Mouse (Mus musculus): ENCODE measurements around the gene Slc4a4. TPM values are rescaled to one million over a fixed set of nuclear protein-coding genes. Genes with fewer than 3 reads are reported as not detected.

Gene Slc4a4
- polyA plus RNA-seq, 1 experiment: 0.04 TPM

- Histone ChIP-seq H3K27me3 (ENCODE audit: control insufficient read depth, insufficient read depth, insufficient read length) (no peaks in the 10 kb centered on the region), H3K79me2 (ENCODE audit: control insufficient read depth, insufficient read depth) (no peaks in the 10 kb centered on the region), H3K4me2 (ENCODE audit: low read depth) (no peak overlapping the region), H3ac (ENCODE audit: control insufficient read depth, insufficient read length) (no peak overlapping the region), H3K36me3 (ENCODE audit: control insufficient read depth, insufficient read depth) (no peaks in the 10 kb centered on the region), H3K4me3 (no peak overlapping the region)
- TF ChIP-seq REST (IDR thresholded peaks at IDR 0.05; ENCODE audit: insufficient read depth, insufficient read length): no peak
Measured at GRCm38 (mm10) chr5:89229606-89230005, 343.0 kb downstream of the Slc4a4 start.

- no peak for TF ChIP-seq MYOG (IDR thresholded peaks at IDR 0.05; ENCODE audit: control insufficient read depth in 1 of 3, insufficient read depth in 1 of 3, insufficient read length in 2 of 3, low read depth in 2 of 3)
- TF ChIP-seq SRF (IDR thresholded peaks at IDR 0.05; ENCODE audit: control insufficient read depth, insufficient read length, low read depth): no peak
- no peak for TF ChIP-seq MAX (IDR thresholded peaks at IDR 0.05; ENCODE audit: low read depth)
- no peak for TF ChIP-seq USF1 (IDR thresholded peaks at IDR 0.05; ENCODE audit: low read depth)
- no peak for TF ChIP-seq REST (IDR thresholded peaks at IDR 0.05; ENCODE audit: insufficient read depth, insufficient read length)
- TF ChIP-seq E2F4 (IDR thresholded peaks at IDR 0.05; ENCODE audit: insufficient read depth): no peak
- no peak for TF ChIP-seq TCF3 (IDR thresholded peaks at IDR 0.05; ENCODE audit: insufficient read length, low read depth)
- TF ChIP-seq CEBPB (IDR thresholded peaks at IDR 0.05; ENCODE audit: insufficient read depth, poor library complexity, severe bottlenecking): no peak
- no peak for TF ChIP-seq MYOD1 (IDR thresholded peaks at IDR 0.05; ENCODE audit: control insufficient read depth in 1 of 3, insufficient read length in 2 of 3, low read depth in 2 of 3)
- TF ChIP-seq POLR2A (IDR thresholded peaks at IDR 0.05; ENCODE audit: insufficient read length, low read depth): no peak
- TF ChIP-seq TCF12 (IDR thresholded peaks at IDR 0.05; ENCODE audit: insufficient read depth, poor library complexity, severe bottlenecking): no peak
- TF ChIP-seq POLR2AphosphoS2 (IDR thresholded peaks at IDR 0.05; ENCODE audit: insufficient read length, low read depth): no peak
- Histone ChIP-seq H3K4me3 (no peak overlapping the region), H3K4me2 (ENCODE audit: low read depth) (no peak overlapping the region), H3K27me3 (ENCODE audit: control insufficient read depth, insufficient read depth, insufficient read length) (no peaks in the 10 kb centered on the region), H3K79me2 (ENCODE audit: control insufficient read depth, insufficient read depth) (no peaks in the 10 kb centered on the region), H3ac (ENCODE audit: control insufficient read depth, insufficient read length) (no peak overlapping the region), H3K36me3 (ENCODE audit: control insufficient read depth, insufficient read depth) (no peaks in the 10 kb centered on the region)
Measured at GRCm38 (mm10) chr5:89232313-89232712, 345.7 kb downstream of the Slc4a4 start.

GRCm38 (mm10) chr5:89251806-89252205 lies 365.2 kb downstream of the Slc4a4 start:
- Histone ChIP-seq H3K79me2 (ENCODE audit: control insufficient read depth, insufficient read depth) (no peaks in the 10 kb centered on the region), H3K4me2 (ENCODE audit: low read depth) (no peak overlapping the region), H3K36me3 (ENCODE audit: control insufficient read depth, insufficient read depth) (no peaks in the 10 kb centered on the region), H3K27me3 (ENCODE audit: control insufficient read depth, insufficient read depth, insufficient read length) (no peaks in the 10 kb centered on the region), H3ac (ENCODE audit: control insufficient read depth, insufficient read length) (no peak overlapping the region), H3K4me3 (no peak overlapping the region)
- TF ChIP-seq MAX (IDR thresholded peaks at IDR 0.05; ENCODE audit: low read depth) (no peak), MYOD1 (IDR thresholded peaks at IDR 0.05; ENCODE audit: control insufficient read depth in 1 of 3, insufficient read length in 2 of 3, low read depth in 2 of 3) (no peak), CEBPB (IDR thresholded peaks at IDR 0.05; ENCODE audit: insufficient read depth, poor library complexity, severe bottlenecking) (no peak), SRF (IDR thresholded peaks at IDR 0.05; ENCODE audit: control insufficient read depth, insufficient read length, low read depth) (no peak), USF1 (IDR thresholded peaks at IDR 0.05; ENCODE audit: low read depth) (no peak), TCF12 (IDR thresholded peaks at IDR 0.05; ENCODE audit: insufficient read depth, poor library complexity, severe bottlenecking) (no peak), MYOG (IDR thresholded peaks at IDR 0.05; ENCODE audit: control insufficient read depth in 1 of 3, insufficient read depth in 1 of 3, insufficient read length in 2 of 3, low read depth in 2 of 3) (no peak), POLR2AphosphoS2 (IDR thresholded peaks at IDR 0.05; ENCODE audit: insufficient read length, low read depth) (no peak), POLR2A (IDR thresholded peaks at IDR 0.05; ENCODE audit: insufficient read length, low read depth) (no peak), TCF3 (IDR thresholded peaks at IDR 0.05; ENCODE audit: insufficient read length, low read depth) (no peak), REST (IDR thresholded peaks at IDR 0.05; ENCODE audit: insufficient read depth, insufficient read length) (no peak)

GRCm38 (mm10) chr5:89259804-89260492 lies 373.3 kb downstream of the Slc4a4 start:
- Histone ChIP-seq H3K36me3 (ENCODE audit: control insufficient read depth, insufficient read depth) (no peaks in the 10 kb centered on the region), H3K79me2 (ENCODE audit: control insufficient read depth, insufficient read depth) (no peaks in the 10 kb centered on the region)

GRCm38 (mm10) chr5:89277049-89277448 lies 390.4 kb downstream of the Slc4a4 start:
- Histone ChIP-seq H3ac (ENCODE audit: control insufficient read depth, insufficient read length) (no peak overlapping the region), H3K4me2 (ENCODE audit: low read depth) (no peak overlapping the region), H3K36me3 (ENCODE audit: control insufficient read depth, insufficient read depth) (no peaks in the 10 kb centered on the region), H3K27me3 (ENCODE audit: control insufficient read depth, insufficient read depth, insufficient read length) (no peaks in the 10 kb centered on the region), H3K79me2 (ENCODE audit: control insufficient read depth, insufficient read depth) (no peaks in the 10 kb centered on the region), H3K4me3 (no peak overlapping the region)
- TF ChIP-seq POLR2A (IDR thresholded peaks at IDR 0.05; ENCODE audit: insufficient read length, low read depth): no peak
- TF ChIP-seq CEBPB (IDR thresholded peaks at IDR 0.05; ENCODE audit: insufficient read depth, poor library complexity, severe bottlenecking): no peak
- no peak for TF ChIP-seq MYOD1 (IDR thresholded peaks at IDR 0.05; ENCODE audit: control insufficient read depth in 1 of 3, insufficient read length in 2 of 3, low read depth in 2 of 3)
- TF ChIP-seq MYOG (IDR thresholded peaks at IDR 0.05; ENCODE audit: control insufficient read depth in 1 of 3, insufficient read depth in 1 of 3, insufficient read length in 2 of 3, low read depth in 2 of 3): no peak
- TF ChIP-seq REST (IDR thresholded peaks at IDR 0.05; ENCODE audit: insufficient read depth, insufficient read length): no peak
- TF ChIP-seq POLR2AphosphoS2 (IDR thresholded peaks at IDR 0.05; ENCODE audit: insufficient read length, low read depth): no peak
- no peak for TF ChIP-seq USF1 (IDR thresholded peaks at IDR 0.05; ENCODE audit: low read depth)
- no peak for TF ChIP-seq TCF12 (IDR thresholded peaks at IDR 0.05; ENCODE audit: insufficient read depth, poor library complexity, severe bottlenecking)
- no peak for TF ChIP-seq E2F4 (IDR thresholded peaks at IDR 0.05; ENCODE audit: insufficient read depth)
- TF ChIP-seq SRF (IDR thresholded peaks at IDR 0.05; ENCODE audit: control insufficient read depth, insufficient read length, low read depth): no peak

More at GRCm38 (mm10) chr5:89259804-89260492, 373.3 kb downstream of the Slc4a4 start:
- Histone ChIP-seq H3K4me3 (no peak overlapping the region), H3K27me3 (ENCODE audit: control insufficient read depth, insufficient read depth, insufficient read length) (no peaks in the 10 kb centered on the region), H3ac (ENCODE audit: control insufficient read depth, insufficient read length) (no peak overlapping the region), H3K4me2 (ENCODE audit: low read depth) (no peak overlapping the region)
- TF ChIP-seq POLR2AphosphoS2 (IDR thresholded peaks at IDR 0.05; ENCODE audit: insufficient read length, low read depth): no peak
- TF ChIP-seq TCF3 (IDR thresholded peaks at IDR 0.05; ENCODE audit: insufficient read length, low read depth): no peak
- TF ChIP-seq MYOG (IDR thresholded peaks at IDR 0.05; ENCODE audit: control insufficient read depth in 1 of 3, insufficient read depth in 1 of 3, insufficient read length in 2 of 3, low read depth in 2 of 3): no peak
